Mouse (Mus musculus): ENCODE measurements at regions not wholly inside any gene's neighbourhood (a gene's known extent, or its start where the extent isn't known, plus 50 kb on each side); places are given as distances from the start of the nearest gene placed in this dataset.

- H3K4me2 ChIP-seq (replicated peaks; ENCODE audit: low read depth, low read length): no peak overlapping the region
- TF ChIP-seq CTCF (IDR thresholded peaks at IDR 0.05) (no peak), EP300 (IDR thresholded peaks at IDR 0.05) (no peak)
- no peak for DNase-seq (ENCODE audit: low spot score)
Measured at GRCm38 (mm10) chr10:111814648-111815047, 157.8 kb upstream of the Krr1 start.

GRCm38 (mm10) chr10:111815160-111815559 lies 157.3 kb upstream of the Krr1 start:
- Histone ChIP-seq H3K9ac (replicated peaks; ENCODE audit: low read depth) (no peak overlapping the region), H3K4me3 (ENCODE audit: low read depth, low read length) (no peak overlapping the region), H3K27ac (ENCODE audit: low read length) (no peak overlapping the region), H3K27me3 (replicated peaks; ENCODE audit: insufficient read depth, low read length) (no peaks in the 10 kb centered on the region), H3K9me3 (ENCODE audit: low read length) (no peaks in the 10 kb centered on the region), H3K36me3 (ENCODE audit: insufficient read depth, low read length) (no peaks in the 10 kb centered on the region), H3K4me1 (ENCODE audit: insufficient read depth, low read depth, low read length) (no peaks in the 10 kb centered on the region), H3K4me2 (replicated peaks; ENCODE audit: low read depth, low read length) (no peak overlapping the region)
- no peak for ATAC-seq
- WGBS: 92% methylated on average over 2 of the region's 2 CpGs
- DNase-seq (ENCODE audit: low spot score): no peak
- TF ChIP-seq EP300 (IDR thresholded peaks at IDR 0.05) (no peak), CTCF (IDR thresholded peaks at IDR 0.05) (no peak)

More at GRCm38 (mm10) chr10:111814648-111815047, 157.8 kb upstream of the Krr1 start:
- no peaks in the 10 kb centered on the region for H3K4me1 ChIP-seq (ENCODE audit: insufficient read depth, low read depth, low read length)
- H3K9ac ChIP-seq (replicated peaks; ENCODE audit: low read depth): no peak overlapping the region
- no peak overlapping the region for H3K4me3 ChIP-seq (ENCODE audit: low read depth, low read length)
- no peak for ATAC-seq
- no peak overlapping the region for H3K27ac ChIP-seq (ENCODE audit: low read length)
- no peaks in the 10 kb centered on the region for H3K27me3 ChIP-seq (replicated peaks; ENCODE audit: insufficient read depth, low read length)
- 77% methylated on average over 5 of the region's 5 CpGs for WGBS
- no peaks in the 10 kb centered on the region for H3K36me3 ChIP-seq (ENCODE audit: insufficient read depth, low read length)
- no peaks in the 10 kb centered on the region for H3K9me3 ChIP-seq (ENCODE audit: low read length)

GRCm38 (mm10) chr10:111815821-111816599 lies 156.5 kb upstream of the Krr1 start:
- no peak for ATAC-seq
- Histone ChIP-seq H3K9ac (replicated peaks; ENCODE audit: low read depth) (no peak overlapping the region), H3K9me3 (ENCODE audit: low read length) (no peaks in the 10 kb centered on the region), H3K4me3 (ENCODE audit: low read depth, low read length) (no peak overlapping the region), H3K27me3 (replicated peaks; ENCODE audit: insufficient read depth, low read length) (no peaks in the 10 kb centered on the region), H3K27ac (ENCODE audit: low read length) (no peak overlapping the region), H3K36me3 (ENCODE audit: insufficient read depth, low read length) (no peaks in the 10 kb centered on the region), H3K4me2 (replicated peaks; ENCODE audit: low read depth, low read length) (no peak overlapping the region), H3K4me1 (ENCODE audit: insufficient read depth, low read depth, low read length) (no peaks in the 10 kb centered on the region)
- 82% methylated on average over 7 of the region's 7 CpGs for WGBS
- TF ChIP-seq EP300 (IDR thresholded peaks at IDR 0.05): no peak
- no peak for TF ChIP-seq CTCF (IDR thresholded peaks at IDR 0.05)
- no peak for DNase-seq (ENCODE audit: low spot score)

GRCm38 (mm10) chr10:111819755-111820451 lies 152.6 kb upstream of the Krr1 start:
- no peaks in the 10 kb centered on the region for H3K9me3 ChIP-seq (ENCODE audit: low read length)
- H3K4me2 ChIP-seq (replicated peaks; ENCODE audit: low read depth, low read length): no peak overlapping the region
- 84% methylated on average over 8 of the region's 8 CpGs for WGBS
- no peak for DNase-seq (ENCODE audit: low spot score)
- no peak overlapping the region for H3K27ac ChIP-seq (ENCODE audit: low read length)
- no peak for TF ChIP-seq CTCF (IDR thresholded peaks at IDR 0.05)
- peak; percentile 80 for TF ChIP-seq EP300 (IDR thresholded peaks at IDR 0.05)
- H3K36me3 ChIP-seq (ENCODE audit: insufficient read depth, low read length): no peaks in the 10 kb centered on the region
- no peaks in the 10 kb centered on the region for H3K4me1 ChIP-seq (ENCODE audit: insufficient read depth, low read depth, low read length)
- no peaks in the 10 kb centered on the region for H3K27me3 ChIP-seq (replicated peaks; ENCODE audit: insufficient read depth, low read length)
- no peak overlapping the region for H3K9ac ChIP-seq (replicated peaks; ENCODE audit: low read depth)
- H3K4me3 ChIP-seq (ENCODE audit: low read depth, low read length): no peak overlapping the region
- ATAC-seq: no peak; the same call in 1 of the 2 replicates

GRCm38 (mm10) chr10:111824820-111825219 lies 147.6 kb upstream of the Krr1 start:
- no peak for TF ChIP-seq EP300 (IDR thresholded peaks at IDR 0.05)
- H3K27ac ChIP-seq (ENCODE audit: low read length): no peak overlapping the region
- H3K4me1 ChIP-seq (ENCODE audit: insufficient read depth, low read depth, low read length): no peaks in the 10 kb centered on the region
- H3K4me2 ChIP-seq (replicated peaks; ENCODE audit: low read depth, low read length): no peak overlapping the region
- H3K4me3 ChIP-seq (ENCODE audit: low read depth, low read length): no peak overlapping the region
- ATAC-seq: no peak
- no peak overlapping the region for H3K9ac ChIP-seq (replicated peaks; ENCODE audit: low read depth)
- no peaks in the 10 kb centered on the region for H3K9me3 ChIP-seq (ENCODE audit: low read length)
- WGBS: 75% methylated on average over 4 of the region's 4 CpGs
- H3K27me3 ChIP-seq (replicated peaks; ENCODE audit: insufficient read depth, low read length): no peaks in the 10 kb centered on the region
- no peak for DNase-seq (ENCODE audit: low spot score)
- H3K36me3 ChIP-seq (ENCODE audit: insufficient read depth, low read length): no peaks in the 10 kb centered on the region

- no peaks in the 10 kb centered on the region for H3K36me3 ChIP-seq (ENCODE audit: insufficient read depth, low read length)
- no peaks in the 10 kb centered on the region for H3K9me3 ChIP-seq (ENCODE audit: low read length)
- no peak overlapping the region for H3K9ac ChIP-seq (replicated peaks; ENCODE audit: low read depth)
- ATAC-seq (no peak), DNase-seq (ENCODE audit: low spot score) (no peak)
- no peak overlapping the region for H3K27ac ChIP-seq (ENCODE audit: low read length)
- no peak for TF ChIP-seq CTCF (IDR thresholded peaks at IDR 0.05)
- peak; percentile 72 for TF ChIP-seq EP300 (IDR thresholded peaks at IDR 0.05)
- no peaks in the 10 kb centered on the region for H3K27me3 ChIP-seq (replicated peaks; ENCODE audit: insufficient read depth, low read length)
- no peak overlapping the region for H3K4me3 ChIP-seq (ENCODE audit: low read depth, low read length)
- no peaks in the 10 kb centered on the region for H3K4me1 ChIP-seq (ENCODE audit: insufficient read depth, low read depth, low read length)
- no peak overlapping the region for H3K4me2 ChIP-seq (replicated peaks; ENCODE audit: low read depth, low read length)
- 73% methylated on average over 4 of the region's 4 CpGs for WGBS
Measured at GRCm38 (mm10) chr10:111826033-111826754, 146.3 kb upstream of the Krr1 start.

Measured in lung, postnatal 0 days (tissue).